Mouse (Mus musculus): ENCODE results near the gene Oas1a. TPM values are rescaled to one million over a fixed set of nuclear protein-coding genes. Genes with fewer than 3 reads are reported as not detected.

Gene Oas1a
- polyA plus RNA-seq, 1 experiment = 1.6 TPM

DNA sequence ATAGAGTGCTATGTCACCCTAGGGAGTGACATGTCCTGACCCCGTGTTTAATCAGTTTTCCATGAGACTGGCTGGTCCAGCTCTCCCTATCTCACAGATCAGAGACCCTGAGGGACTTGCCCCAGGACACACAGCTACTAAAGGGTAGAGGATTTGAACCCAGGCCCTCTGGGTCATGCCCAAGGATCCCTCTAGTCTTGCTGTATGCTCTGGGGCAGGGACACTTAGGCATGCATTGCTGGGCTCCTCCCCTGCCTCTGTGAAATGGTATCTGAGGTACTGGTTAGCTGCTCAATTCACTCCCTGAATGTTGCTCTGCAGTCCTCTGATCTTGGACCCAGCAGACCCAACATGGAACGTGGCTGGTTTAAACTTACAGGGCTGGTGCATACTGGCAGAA lies 35.9 kb downstream of the Oas1a start:
- 51% methylated on average over 2 of the region's 2 CpGs for WGBS
- no peak overlapping the region for H3K4me3 ChIP-seq (replicated peaks; ENCODE audit: insufficient read depth, low read depth, low read length)
- no peak overlapping the region for H3K27ac ChIP-seq (ENCODE audit: insufficient read depth, low read length)
- H3K4me1 ChIP-seq (ENCODE audit: control insufficient read depth, insufficient read depth, low read length) = peaks cover 19% of the 10 kb centered on the region
- no peak for DNase-seq
- TF ChIP-seq POLR2A (IDR thresholded peaks at IDR 0.05; ENCODE audit: borderline replicate concordance, insufficient read depth, low read length) (no peak), CTCF (IDR thresholded peaks at IDR 0.05; ENCODE audit: borderline replicate concordance, insufficient read depth, low read depth, low read length) (no peak)
- no peaks in the 10 kb centered on the region for H3K27me3 ChIP-seq (ENCODE audit: control insufficient read depth, insufficient read depth, low read length)

DNA sequence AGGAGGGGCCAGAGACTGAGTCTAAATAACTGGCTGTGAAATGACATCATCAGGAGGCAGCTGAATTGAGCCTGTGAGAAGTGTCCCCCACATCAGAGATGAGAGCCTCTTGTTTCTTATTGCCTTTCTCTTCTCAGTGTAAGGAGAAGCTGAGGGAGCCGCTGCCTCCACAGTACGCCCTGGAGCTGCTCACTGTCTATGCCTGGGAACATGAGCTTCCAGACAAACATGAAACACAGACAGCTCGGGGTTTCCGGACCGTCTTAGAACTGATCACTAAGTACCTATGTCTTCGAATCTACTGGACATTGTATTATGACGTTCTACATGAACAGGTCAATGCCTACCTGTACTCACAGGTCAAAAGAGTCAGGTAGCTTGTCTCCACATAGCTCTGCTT lies 36.5 kb downstream of the Oas1a start:
- peaks cover 17% of the 10 kb centered on the region for H3K4me1 ChIP-seq (ENCODE audit: control insufficient read depth, insufficient read depth, low read length)
- TF ChIP-seq POLR2A (IDR thresholded peaks at IDR 0.05; ENCODE audit: borderline replicate concordance, insufficient read depth, low read length) = no peak
- no peak for TF ChIP-seq CTCF (IDR thresholded peaks at IDR 0.05; ENCODE audit: borderline replicate concordance, insufficient read depth, low read depth, low read length)
- no peak overlapping the region for H3K27ac ChIP-seq (ENCODE audit: insufficient read depth, low read length)
- no peak overlapping the region for H3K4me3 ChIP-seq (replicated peaks; ENCODE audit: insufficient read depth, low read depth, low read length)
- no peaks in the 10 kb centered on the region for H3K27me3 ChIP-seq (ENCODE audit: control insufficient read depth, insufficient read depth, low read length)
- WGBS = 93% methylated on average over 7 of the region's 7 CpGs
- no peak for DNase-seq

DNA sequence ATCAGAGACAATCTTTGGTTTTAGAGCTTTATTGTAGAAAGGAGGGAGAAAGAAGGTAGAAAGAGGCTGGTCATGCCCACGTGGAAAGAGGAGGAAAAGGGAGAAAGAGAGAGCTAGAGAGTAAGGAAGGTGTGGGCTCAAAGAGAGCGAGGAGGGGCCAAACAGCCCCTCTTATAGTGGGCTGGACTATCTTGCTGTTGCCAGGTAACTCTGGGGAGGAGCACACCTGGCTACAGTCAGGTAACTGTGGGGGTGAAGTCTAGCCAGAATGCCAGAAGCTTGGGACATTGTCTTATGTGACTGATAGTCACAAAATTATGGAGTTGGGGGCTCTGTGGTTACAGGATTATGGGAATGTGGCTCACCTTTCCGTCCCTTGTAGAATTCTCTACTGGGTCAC lies 37.2 kb downstream of the Oas1a start:
- WGBS = 78% methylated on average over 3 of the region's 3 CpGs

DNA sequence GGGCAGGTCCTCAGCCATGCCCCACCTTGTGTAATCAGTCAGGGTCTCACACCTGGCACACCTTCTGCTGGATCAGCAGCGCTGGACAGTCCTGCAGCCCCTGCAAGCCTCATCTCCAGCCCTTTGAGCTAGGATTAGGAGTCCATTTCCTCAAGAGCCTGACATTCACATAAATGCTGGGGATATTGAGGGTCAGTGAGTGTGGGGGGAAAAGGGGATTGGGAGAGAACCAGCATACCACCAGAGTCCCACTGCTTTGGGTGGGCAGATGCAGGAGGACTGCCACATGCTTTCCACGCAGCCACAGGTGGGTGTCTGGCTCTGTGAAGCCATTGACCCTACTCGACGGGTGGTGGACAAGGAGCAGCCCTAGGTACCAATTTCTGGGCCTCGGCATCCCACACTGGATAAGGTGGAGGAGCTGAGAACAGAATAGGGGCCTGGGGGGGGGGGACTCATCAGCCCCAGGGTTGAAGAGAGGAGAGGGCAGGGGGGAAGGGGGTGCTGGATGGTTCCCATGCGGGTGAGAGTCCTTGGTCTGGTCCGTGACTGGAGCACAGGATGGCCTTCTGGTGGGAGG lies 37.8 kb downstream of the Oas1a start:
- TF ChIP-seq POLR2A (IDR thresholded peaks at IDR 0.05; ENCODE audit: borderline replicate concordance, insufficient read depth, low read length) = no peak
- no peak for TF ChIP-seq CTCF (IDR thresholded peaks at IDR 0.05; ENCODE audit: borderline replicate concordance, insufficient read depth, low read depth, low read length)
- Histone ChIP-seq H3K27me3 (ENCODE audit: control insufficient read depth, insufficient read depth, low read length) (no peaks in the 10 kb centered on the region), H3K27ac (ENCODE audit: insufficient read depth, low read length) (no peak overlapping the region), H3K4me1 (ENCODE audit: control insufficient read depth, insufficient read depth, low read length) (peaks cover 9% of the 10 kb centered on the region), H3K4me3 (replicated peaks; ENCODE audit: insufficient read depth, low read depth, low read length) (no peak overlapping the region)
- no peak for DNase-seq
- WGBS = 86% methylated on average over 7 of the region's 7 CpGs

More for the DNA sequence above, 37.2 kb downstream of the Oas1a start:
- DNase-seq = no peak
- Histone ChIP-seq H3K4me1 (ENCODE audit: control insufficient read depth, insufficient read depth, low read length) (peaks cover 14% of the 10 kb centered on the region), H3K4me3 (replicated peaks; ENCODE audit: insufficient read depth, low read depth, low read length) (no peak overlapping the region), H3K27ac (ENCODE audit: insufficient read depth, low read length) (no peak overlapping the region), H3K27me3 (ENCODE audit: control insufficient read depth, insufficient read depth, low read length) (no peaks in the 10 kb centered on the region)
- TF ChIP-seq CTCF (IDR thresholded peaks at IDR 0.05; ENCODE audit: borderline replicate concordance, insufficient read depth, low read depth, low read length) (no peak), POLR2A (IDR thresholded peaks at IDR 0.05; ENCODE audit: borderline replicate concordance, insufficient read depth, low read length) (no peak)

DNA sequence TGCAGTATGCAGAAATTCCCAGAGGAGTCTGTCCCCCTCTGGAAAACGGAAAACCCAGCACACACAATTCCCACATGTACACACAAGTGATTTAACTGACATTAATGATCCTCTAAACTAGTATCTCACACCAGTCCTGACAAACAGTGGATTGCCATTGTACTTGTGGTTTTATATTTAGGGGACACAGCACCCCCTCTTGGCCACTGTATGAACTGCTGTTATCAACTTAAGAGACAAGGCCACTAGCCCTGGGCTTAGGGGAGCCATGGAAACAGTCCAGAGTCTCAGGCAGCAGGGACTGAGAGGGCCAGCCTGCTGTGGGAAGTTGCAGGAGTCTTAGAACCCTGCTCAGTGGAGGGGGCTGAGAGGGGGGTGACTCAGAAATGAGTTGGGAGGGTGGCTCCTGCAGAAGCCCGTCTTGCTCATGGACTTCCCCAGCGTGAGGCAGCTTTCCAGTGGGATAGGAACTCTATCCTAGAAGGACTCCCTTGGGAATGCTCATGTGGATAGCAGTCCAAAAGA lies 41.9 kb downstream of the Oas1a start:
- H3K4me3 ChIP-seq (replicated peaks; ENCODE audit: insufficient read depth, low read depth, low read length) = no peak overlapping the region
- H3K4me1 ChIP-seq (ENCODE audit: control insufficient read depth, insufficient read depth, low read length) = no peaks in the 10 kb centered on the region
- no peaks in the 10 kb centered on the region for H3K27me3 ChIP-seq (ENCODE audit: control insufficient read depth, insufficient read depth, low read length)
- TF ChIP-seq POLR2A (IDR thresholded peaks at IDR 0.05; ENCODE audit: borderline replicate concordance, insufficient read depth, low read length) = no peak
- TF ChIP-seq CTCF (IDR thresholded peaks at IDR 0.05; ENCODE audit: borderline replicate concordance, insufficient read depth, low read depth, low read length) = no peak
- 56% methylated on average over 3 of the region's 3 CpGs for WGBS
- H3K27ac ChIP-seq (ENCODE audit: insufficient read depth, low read length) = no peak overlapping the region
- no peak for DNase-seq

DNA sequence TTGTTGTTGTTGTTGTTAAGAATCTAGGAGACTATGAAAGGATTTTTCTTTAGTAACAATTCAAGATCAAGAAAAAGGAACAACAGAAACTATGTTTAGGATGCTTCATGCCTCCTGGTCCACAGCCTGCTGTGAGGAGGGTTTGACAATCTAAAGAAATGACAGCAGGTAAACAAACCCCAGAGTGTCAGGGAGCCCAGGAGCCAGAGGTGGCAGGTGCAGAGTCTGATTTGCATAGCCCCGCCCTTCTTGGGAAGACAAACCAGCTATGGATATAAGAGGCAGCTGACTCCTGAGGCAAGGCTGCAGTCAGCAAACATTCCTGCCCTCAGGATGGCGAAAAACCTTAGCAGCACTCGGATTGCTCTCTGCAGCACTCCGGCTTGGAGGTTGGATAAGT lies 46.2 kb downstream of the Oas1a start, which contains the start of gene Oas1h:
Gene Oas1h (plus strand): TSS at position 301 of the 400 bp plus-strand sequence.
- peaks cover 2% of the 10 kb centered on the region; the same call in 1 of the 2 replicates for H3K4me1 ChIP-seq (ENCODE audit: control insufficient read depth, insufficient read depth, low read length)
- no peak for DNase-seq
- no peak within 1 kb of the TSS for H3K4me3 ChIP-seq (replicated peaks; ENCODE audit: insufficient read depth, low read depth, low read length)
- no peak within 1 kb of the TSS for H3K27ac ChIP-seq (ENCODE audit: insufficient read depth, low read length)
- TF ChIP-seq CTCF (IDR thresholded peaks at IDR 0.05; ENCODE audit: borderline replicate concordance, insufficient read depth, low read depth, low read length) = no peak
- no peak for TF ChIP-seq POLR2A (IDR thresholded peaks at IDR 0.05; ENCODE audit: borderline replicate concordance, insufficient read depth, low read length)
- H3K27me3 ChIP-seq (ENCODE audit: control insufficient read depth, insufficient read depth, low read length) = no peaks in the 10 kb centered on the region
- 70% methylated on average over 4 of the region's 4 CpGs for WGBS

DNA sequence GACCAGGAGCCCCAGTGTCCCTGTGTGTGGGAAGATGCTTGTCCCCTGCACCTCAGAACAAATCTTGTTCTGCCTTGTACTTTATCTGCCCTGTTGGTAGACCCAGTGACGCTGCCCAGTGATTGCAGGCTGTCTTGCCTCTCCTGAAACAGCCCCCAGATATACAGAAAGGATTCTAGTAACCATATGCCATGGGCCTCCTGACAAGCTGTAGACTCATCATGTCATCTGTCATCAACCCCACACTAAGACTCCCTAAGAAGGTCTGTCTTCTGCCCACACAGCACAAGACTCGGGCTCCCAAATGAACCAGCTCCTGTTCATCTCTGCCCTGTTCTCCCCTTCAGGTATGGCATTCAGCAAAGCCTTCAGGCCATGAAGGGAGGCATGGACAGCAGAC lies 48.1 kb downstream of the Oas1a start:
- no peak overlapping the region for H3K4me3 ChIP-seq (replicated peaks; ENCODE audit: insufficient read depth, low read depth, low read length)
- peak in 1 of 2 experiments; percentile 15 for DNase-seq
- H3K27me3 ChIP-seq (ENCODE audit: control insufficient read depth, insufficient read depth, low read length) = no peaks in the 10 kb centered on the region
- peaks cover 3% of the 10 kb centered on the region; the same call in 1 of the 2 replicates for H3K4me1 ChIP-seq (ENCODE audit: control insufficient read depth, insufficient read depth, low read length)
- no peak for TF ChIP-seq CTCF (IDR thresholded peaks at IDR 0.05; ENCODE audit: borderline replicate concordance, insufficient read depth, low read depth, low read length)
- no peak for TF ChIP-seq POLR2A (IDR thresholded peaks at IDR 0.05; ENCODE audit: borderline replicate concordance, insufficient read depth, low read length)
- 73% methylated on average over 2 of the region's 2 CpGs for WGBS
- H3K27ac ChIP-seq (ENCODE audit: insufficient read depth, low read length) = no peak overlapping the region

DNA sequence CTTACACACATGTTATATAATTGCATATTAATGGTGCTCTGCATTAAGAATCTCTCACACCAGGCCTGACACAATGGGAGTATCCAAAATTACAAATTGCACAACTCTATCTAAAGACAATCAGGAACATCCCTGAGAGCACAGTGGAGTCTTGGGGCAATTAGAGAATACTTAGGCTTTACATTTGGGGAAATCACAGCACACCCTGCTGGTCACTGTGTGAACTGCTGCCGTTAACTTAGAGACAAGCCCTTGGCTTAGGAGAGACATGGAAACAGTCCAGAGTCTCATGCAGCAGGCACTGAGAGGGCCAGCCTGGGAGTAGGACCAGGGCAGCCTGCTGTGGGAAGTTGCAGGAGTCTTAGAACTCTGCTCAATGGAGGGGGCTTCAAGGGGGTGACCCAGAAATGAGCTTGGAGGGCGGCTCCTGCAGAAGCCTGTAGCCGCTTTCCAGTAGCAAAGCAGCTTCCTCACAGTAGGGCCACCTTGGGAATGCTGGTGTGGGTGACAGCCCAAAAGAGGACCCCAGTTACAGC lies 57.7 kb downstream of the Oas1a start:
- H3K4me1 ChIP-seq (ENCODE audit: control insufficient read depth, insufficient read depth, low read length) = no peaks in the 10 kb centered on the region
- TF ChIP-seq POLR2A (IDR thresholded peaks at IDR 0.05; ENCODE audit: borderline replicate concordance, insufficient read depth, low read length) (no peak), CTCF (IDR thresholded peaks at IDR 0.05; ENCODE audit: borderline replicate concordance, insufficient read depth, low read depth, low read length) (peak; percentile 46; the same call in 1 of the 2 replicates)
- 54% methylated on average over 3 of the region's 3 CpGs for WGBS
- DNase-seq = peak in 1 of 2 experiments; percentile 15
- H3K27me3 ChIP-seq (ENCODE audit: control insufficient read depth, insufficient read depth, low read length) = no peaks in the 10 kb centered on the region
- no peak overlapping the region for H3K4me3 ChIP-seq (replicated peaks; ENCODE audit: insufficient read depth, low read depth, low read length)
- H3K27ac ChIP-seq (ENCODE audit: insufficient read depth, low read length) = no peak overlapping the region
